Mouse (Mus musculus): ENCODE data around the gene Olfr692.
A peak's percentile ranks its signal among the peaks of the same experiment; 100 is the strongest.
"Not testable (repeated sequence)": the region's sequence is repeated elsewhere in the genome, so short reads cannot be mapped to it uniquely, and the experiment has no call there.

The Olfr692 gene

DNA sequence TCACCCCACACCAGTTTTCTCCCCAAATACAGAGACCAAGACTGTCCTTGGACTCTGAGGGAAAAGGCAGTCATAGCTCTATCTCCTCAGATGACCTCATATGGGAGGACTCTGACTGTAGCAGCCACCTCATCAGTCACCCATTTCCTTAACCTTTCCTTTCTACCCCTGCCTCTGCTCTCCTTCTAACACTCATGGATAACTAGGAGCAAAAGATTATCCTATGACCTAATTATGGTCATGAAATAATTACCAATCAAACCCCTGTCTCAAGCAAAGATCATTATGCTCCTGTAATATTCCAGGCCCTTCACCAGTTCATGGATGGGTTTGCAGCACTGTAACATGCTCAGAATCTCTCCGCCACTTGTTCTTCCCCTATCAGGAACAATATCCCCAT is at the start of gene Olfr692:
Gene Olfr692 (plus strand): TSS at position 301 of the 400 bp plus-strand sequence.
- no peak for DNase-seq

- no peak for DNase-seq
Observed at GRCm38 (mm10) chr7:105325302-105325701, 42.7 kb upstream of the Olfr692 start.

GRCm38 (mm10) chr7:105334004-105334403 is 34.0 kb upstream of the Olfr692 start, which contains the start of gene Olfr690:
TSS of gene Olfr690 (minus strand) at chr7:105334104.
- no peak for DNase-seq

- DNase-seq = no peak
Observed at GRCm38 (mm10) chr7:105342170-105342569, 25.9 kb upstream of the Olfr692 start, which contains the start of gene Olfr691. TSS of gene Olfr691 (minus strand) at chr7:105342270.

- no peak for DNase-seq
Observed at GRCm38 (mm10) chr7:105342752-105343151, 25.3 kb upstream of the Olfr692 start.

DNA sequence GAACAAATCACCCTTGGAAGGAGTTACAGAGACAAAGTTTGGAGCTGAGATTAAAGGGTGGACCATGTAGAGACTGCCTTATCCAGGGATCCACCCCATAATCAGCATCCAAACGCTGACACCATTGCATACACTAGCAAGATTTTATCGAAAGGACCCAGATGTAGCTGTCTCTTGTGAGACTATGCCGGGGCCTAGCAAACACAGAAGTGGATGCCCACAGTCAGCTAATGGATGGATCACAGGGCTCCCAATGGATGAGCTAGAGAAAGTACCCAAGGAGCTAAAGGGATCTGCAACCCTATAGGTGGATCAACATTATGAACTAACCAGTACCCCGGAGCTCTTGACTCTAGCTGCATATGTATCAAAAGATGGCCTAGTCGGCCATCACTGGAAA is 12.0 kb upstream of the Olfr692 start:
- not testable (repeated sequence) for DNase-seq

DNA sequence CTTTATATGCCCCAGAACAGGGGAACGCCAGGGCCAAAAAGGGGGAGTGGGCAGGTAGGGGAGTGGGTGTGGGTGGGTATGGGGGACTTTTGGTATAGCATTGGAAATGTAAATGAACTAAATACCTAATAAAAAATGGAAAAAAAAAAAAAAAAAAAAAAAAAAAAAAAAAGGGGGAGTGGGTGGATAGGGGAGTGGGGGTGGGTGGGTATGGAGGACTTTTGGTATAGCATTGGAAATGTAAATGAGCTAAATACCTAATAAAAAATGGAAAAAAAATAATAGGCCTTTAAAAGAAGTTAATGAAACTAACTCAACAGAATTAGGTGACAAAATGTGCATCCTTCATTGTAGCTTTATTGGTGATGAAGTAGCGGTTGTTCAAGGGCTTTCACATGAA is 11.5 kb upstream of the Olfr692 start:
- DNase-seq = not testable (repeated sequence)

DNA sequence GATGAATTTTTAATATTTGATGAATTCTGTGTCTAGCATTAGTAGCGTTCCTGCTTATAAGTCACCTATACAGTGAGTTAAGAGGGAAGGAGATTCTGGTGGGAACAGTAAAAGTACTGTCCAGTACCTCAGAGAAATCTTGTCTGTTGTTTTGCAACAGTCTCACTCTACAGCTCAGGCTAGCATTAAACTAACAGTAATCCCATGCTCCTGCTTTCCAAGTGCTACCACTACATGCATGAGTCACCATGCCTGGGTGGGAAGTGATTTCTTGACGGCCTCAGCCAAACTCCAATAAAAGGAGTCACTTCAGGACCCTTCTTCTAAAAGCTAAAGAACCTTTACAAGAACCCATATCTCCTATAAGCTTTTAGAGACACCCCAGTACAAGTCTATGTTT is 6.3 kb upstream of the Olfr692 start:
- no peak for DNase-seq

DNA sequence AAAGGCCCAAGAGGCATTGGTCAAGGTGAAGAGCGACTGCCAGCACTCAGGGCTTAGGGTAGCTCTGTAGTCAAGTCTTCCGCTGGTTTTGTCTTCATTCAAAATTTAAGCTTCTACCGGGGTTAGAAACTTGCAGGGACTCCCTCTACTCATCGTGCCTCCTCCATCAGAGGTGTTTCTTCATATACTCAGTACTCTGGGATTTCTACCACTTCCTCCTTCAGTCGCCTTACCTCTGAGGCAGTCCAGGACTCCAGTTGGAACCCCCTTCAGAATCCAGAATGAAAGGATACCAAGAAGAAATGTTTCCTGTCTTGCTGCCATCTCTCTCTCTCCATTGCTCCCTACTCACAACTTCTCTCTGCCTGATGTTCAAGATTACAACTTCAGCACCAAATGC is 762 bp upstream of the Olfr692 start:
- DNase-seq = no peak

DNA sequence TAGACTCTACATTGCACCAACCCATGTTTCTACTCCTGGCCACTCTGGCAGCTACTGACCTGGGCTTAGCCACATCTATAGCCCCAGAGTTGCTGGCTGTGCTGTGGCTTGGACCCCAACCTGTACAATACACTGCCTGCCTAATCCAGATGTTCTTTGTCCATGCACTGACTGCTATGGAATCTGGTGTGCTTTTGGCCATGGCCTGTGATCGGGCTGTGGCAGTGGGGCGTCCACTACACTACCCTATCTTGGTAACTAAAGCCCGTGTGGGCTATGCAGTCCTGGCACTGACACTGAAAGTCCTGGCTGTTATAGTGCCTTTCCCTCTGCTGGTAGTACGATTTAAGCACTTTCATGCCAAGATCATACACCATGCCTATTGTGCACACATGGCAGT is 491 bp downstream of the Olfr692 start:
- DNase-seq = no peak

- DNase-seq = no peak
Observed at GRCm38 (mm10) chr7:105372912-105373311, 4.9 kb downstream of the Olfr692 start.

DNA sequence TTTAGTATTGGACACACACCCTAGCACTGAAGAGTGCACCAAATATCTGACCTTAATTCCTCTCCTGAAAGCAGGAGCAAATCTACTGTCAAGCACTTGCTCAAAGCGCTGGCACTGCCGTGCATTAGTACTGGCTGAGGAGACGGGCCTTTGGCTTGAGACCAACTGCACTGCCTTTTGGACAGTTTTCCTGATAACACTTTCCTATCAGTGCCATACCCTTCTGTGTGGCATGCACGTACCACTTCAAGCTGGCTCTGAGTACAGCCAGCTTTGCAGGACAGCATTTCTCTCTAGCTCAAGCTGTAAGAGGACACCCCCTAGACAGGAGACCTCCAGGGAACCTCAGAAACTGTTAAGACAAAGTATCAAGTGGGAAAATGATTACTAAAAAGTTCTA is 5.5 kb downstream of the Olfr692 start:
- DNase-seq = peak in 1 of 2 experiments; percentile 29

- DNase-seq = no peak
Observed at GRCm38 (mm10) chr7:105373976-105374375, 5.9 kb downstream of the Olfr692 start.

DNA sequence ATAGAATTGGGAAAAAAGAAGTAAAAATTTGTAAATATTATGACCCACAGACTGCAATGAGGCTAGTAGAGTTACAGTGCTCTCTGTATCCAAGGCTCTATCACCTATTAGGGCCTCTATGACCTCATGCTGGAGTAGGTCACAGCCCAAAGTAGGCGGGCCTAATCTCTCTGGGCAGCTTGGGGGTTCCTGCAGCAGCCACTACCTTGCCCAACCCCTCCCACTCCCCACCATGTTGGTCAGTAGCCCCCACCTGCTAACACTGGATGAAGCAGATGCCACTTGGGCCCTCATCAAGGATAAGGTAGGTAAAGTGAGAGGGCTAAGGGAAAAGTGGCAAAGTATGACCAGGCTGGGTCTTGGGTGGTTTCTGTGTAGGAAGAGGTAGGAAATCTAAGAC is 6.8 kb downstream of the Olfr692 start, which contains the start of gene Gm5901:
Gene Gm5901 (plus strand): TSS at position 173 of the 400 bp plus-strand sequence.
- no peak for DNase-seq

DNA sequence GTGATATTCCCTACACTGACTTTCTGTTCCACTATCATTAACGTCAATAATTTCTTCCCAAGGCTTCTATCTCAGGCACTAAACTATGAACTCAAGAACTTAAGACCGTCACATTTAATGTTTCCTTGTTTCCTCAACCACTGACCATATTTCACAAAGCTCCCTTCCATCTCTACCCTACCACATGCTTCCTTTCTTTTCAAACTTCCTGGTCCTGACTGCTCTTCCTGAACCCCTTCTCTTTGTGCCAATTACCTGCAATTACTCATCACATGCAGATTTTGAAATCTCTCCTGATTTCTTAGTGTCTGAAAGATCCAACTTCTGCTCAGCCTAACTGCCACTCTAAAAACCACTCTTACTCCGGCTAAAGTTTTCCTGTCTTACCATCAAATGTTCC is 12.3 kb downstream of the Olfr692 start:
- no peak for DNase-seq

- no peak for DNase-seq
Observed at GRCm38 (mm10) chr7:105387696-105388095, 19.7 kb downstream of the Olfr692 start.

DNA sequence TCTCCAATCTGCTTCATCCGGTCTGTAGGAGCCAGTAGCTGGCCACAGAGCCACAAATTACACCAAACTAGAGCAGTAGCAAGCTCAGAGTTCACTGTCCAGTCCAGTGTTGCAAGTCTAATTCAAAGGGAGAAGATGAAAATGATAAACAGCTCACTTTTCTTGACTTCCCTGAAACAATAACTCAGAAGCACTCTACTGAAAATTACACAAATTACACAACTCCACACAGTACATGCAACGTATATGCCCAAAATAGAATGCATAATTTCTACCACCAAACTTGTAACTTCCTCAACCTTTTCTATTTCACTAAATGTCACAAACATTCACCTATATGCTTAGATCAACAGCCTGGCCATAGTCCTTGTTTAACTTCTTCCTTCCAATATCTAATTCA is 22.2 kb downstream of the Olfr692 start:
- DNase-seq = no peak

DNA sequence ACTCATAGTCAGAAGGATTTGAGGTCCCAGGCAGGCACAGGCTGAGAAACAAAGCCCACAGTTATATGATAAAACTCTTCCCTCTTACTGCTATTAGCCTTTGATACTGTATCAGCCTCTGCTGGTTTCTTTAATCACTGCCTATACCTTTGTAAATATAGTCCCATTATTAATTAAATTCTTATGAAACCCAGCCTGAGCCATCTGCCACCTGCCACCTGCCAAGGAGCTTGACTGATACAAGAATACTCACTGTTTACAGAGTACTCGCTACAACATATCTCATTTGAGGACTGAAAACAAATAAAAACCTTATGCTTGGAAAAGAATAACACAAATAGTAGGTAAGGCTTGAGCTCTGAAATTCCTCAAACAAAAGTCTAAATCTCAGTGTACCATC is 26.6 kb downstream of the Olfr692 start:
- no peak for DNase-seq

DNA sequence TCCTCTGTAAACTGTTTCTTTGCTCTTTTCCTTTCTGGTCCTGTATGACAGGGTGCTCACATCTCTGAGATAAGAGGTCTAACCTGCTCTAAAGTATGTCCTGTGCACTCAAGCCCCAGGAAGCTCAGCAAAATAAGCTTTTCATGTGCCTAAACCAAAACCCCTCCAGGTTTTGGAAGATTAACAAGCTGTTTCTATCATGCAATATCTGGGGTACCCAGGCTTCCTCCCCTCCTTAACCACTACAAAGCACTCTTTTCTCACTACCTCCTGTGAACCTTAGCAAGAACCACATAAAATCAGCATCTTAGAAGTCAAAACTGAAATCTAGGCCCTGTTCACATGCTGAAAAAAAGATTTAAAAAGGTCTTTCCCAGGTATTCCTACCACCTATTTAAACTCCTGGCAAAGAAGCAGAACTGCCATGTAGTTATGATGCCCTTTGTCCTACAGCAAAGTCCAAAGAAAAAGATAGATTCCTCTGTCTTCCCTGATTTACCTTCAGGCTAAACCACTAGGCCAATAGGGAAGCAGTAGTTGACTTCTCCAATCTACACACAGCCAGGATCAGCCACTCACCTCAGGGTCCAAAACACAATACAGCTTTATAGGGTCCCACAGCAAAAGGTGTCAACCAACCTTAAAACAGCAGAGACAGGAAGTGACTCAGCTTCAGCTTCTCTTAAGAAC is 27.2 kb downstream of the Olfr692 start:
- no peak for DNase-seq

DNA sequence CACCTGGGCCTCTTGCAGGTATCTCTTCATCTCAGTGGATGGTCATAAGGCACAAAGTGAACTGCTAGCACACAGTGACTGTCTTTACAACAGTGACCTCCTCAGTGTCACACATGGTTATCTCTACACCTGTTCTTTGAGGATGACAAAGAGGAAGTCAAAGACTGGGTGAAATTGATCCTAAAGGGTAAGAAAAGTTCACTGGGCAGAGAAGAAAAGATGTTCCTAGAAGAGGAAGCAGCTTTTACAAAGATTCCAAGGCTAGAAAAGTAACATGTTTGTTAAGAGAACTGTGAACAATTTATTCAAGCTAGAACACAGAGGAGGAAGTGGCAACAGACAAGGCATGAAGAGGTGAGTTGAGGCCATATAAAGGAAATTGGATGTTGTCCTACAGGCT is 28.1 kb downstream of the Olfr692 start:
- no peak for DNase-seq

DNA sequence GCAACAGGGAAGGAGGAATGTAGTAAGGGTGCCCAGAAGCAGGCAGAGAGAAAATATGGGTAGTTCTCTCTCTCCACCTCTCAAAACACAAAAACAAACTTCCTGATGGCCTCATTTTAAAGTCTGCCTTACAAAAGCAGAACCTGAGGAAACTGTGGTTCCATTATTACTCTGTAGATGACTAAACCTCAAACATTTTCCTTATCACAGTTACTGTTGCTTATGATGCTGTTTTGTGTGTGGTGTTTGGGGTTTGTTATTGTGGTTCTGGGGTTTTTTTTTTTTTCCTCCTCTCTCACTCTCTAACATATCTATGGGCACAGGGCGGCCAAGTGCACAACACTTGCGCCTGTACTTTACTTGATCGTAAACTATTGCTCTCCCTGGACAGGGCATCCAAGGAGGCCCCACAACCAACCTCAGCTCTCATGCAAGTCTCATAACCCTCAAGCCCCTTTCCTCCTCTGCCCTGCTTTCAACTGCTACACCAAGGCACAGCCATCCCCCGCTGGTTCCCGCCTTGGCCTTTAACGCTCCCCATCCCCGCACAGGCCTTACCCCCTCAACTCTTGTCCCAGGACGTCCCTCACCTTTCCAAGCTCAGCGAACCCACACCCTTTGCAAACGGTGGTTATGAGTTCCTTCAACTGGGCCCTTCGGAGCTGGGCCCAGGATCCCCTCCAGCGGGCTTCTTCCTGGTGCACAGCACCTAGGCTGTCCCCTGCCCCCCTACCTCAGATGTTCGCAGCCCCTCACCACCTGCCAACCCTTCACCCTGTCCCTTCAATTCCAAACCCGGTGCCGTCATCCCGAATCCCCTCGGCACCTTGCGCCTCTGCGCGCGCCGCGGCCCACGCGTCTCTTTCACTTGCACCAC is 31.3 kb downstream of the Olfr692 start:
- DNase-seq = no peak

DNA sequence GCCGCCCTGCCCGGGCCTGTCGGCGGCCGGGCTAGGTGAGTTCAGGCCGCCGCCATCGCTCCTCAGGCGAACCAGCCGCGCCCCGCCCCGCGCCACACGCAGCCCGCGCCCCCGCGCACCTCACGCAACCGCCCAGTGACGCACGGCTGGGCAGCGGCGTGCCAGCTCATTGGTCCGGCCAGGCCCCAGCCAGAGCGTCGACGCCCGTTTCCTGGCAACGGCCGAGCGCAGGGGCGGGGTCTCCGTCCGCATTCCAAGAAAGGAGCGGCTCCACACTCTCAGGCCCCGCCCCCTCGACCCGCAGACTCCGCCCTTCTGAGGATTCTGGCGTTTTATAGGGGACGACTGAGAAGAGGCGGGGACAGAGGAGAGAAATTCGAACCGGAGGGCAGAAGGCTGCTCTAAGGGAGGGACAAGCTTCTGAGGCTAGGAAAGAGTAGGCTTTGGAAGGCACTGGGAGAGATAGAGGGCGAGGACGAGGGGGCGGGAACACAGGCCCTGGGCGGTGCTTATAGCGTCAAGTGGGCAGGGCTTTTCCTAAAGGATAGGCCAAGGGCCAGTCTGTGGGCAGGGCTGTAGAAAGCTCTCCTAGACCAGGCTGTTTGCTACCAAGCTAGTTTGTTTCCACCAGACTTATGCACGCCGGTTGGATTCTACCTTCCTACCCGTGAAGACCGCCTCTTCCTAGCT is 32.0 kb downstream of the Olfr692 start, which contains the start of gene Fam160a2:
Gene Fam160a2 (minus strand): TSS at position 120 of the 690 bp plus-strand sequence.
- DNase-seq = peak; percentile 100

GRCm38 (mm10) chr7:105404268-105404667 is 36.2 kb downstream of the Olfr692 start, which contains the start of gene Cnga4:
TSS of gene Cnga4 (plus strand) at chr7:105404568.
- no peak for DNase-seq
